Mouse (Mus musculus) midbrain, embryonic 15.5 days (tissue): Measurements from ENCODE around the gene Lsm2. TPM values are rescaled to one million over a fixed set of nuclear protein-coding genes. Genes with fewer than 3 reads are reported as not detected.
"Not testable (repeated sequence)": the region's sequence is repeated elsewhere in the genome, so short reads cannot be mapped to it uniquely, and the experiment has no call there.

ENCODE experiments used
- ATAC-seq: fragments of 200-750 bp; cut with Nextera tagmentation; replicated peaks from 2 replicates; pipeline ENCODE4 v1.8.0; 2017; ENCODE audit warnings: moderate TSS enrichment
- H3K27ac ChIP-seq: fragments of 300-500 bp; sonication (generic); 2 replicates; pipeline ENCODE4 v1.5.1; 2015; ENCODE audit warnings: mild to moderate bottlenecking, inconsistent platforms
- H3K27me3 ChIP-seq: fragments of 300-500 bp; sonication (generic); replicated peaks from 2 replicates; pipeline ENCODE4 v1.6.1; 2015; ENCODE audit warnings: inconsistent platforms
- H3K36me3 ChIP-seq: fragments of 300-500 bp; sonication (generic); replicated peaks from 2 replicates; pipeline ENCODE4 v1.6.1; 2015; ENCODE audit warnings: inconsistent platforms
- H3K4me1 ChIP-seq: fragments of 300-500 bp; sonication (generic); 2 replicates; pipeline ENCODE4 v1.6.1; 2015; ENCODE audit warnings: inconsistent platforms
- H3K4me2 ChIP-seq: fragments of 300-500 bp; sonication (generic); 2 replicates; pipeline ENCODE4 v1.6.1; 2015; ENCODE audit warnings: inconsistent platforms, mild to moderate bottlenecking, moderate library complexity
- H3K4me3 ChIP-seq: fragments of 300-500 bp; sonication (generic); 2 replicates; pipeline ENCODE4 v1.5.1; 2015; ENCODE audit warnings: mild to moderate bottlenecking, inconsistent platforms
- H3K9ac ChIP-seq: fragments of 300-500 bp; sonication (generic); 2 replicates; pipeline ENCODE4 v1.6.1; 2015; ENCODE audit warnings: mild to moderate bottlenecking, inconsistent platforms
- H3K9me3 ChIP-seq: fragments of 300-500 bp; sonication (generic); 2 replicates; pipeline ENCODE4 v1.6.1; 2016; ENCODE audit warnings: inconsistent platforms
- WGBS: fragments of 180-500 bp; shearing (Covaris S2); methylation state at CpG from one replicate; pipeline ENCODE4 v1.1.7; 2015; ENCODE audit warnings: mixed read lengths; 5-methylcytosine and 5-hydroxymethylcytosine counted together
- polyA plus RNA-seq: library from polyadenylated mRNA; unstranded; fragments of >200 nt; fragmentation: Nextera tagmentation; extraction: Ambion mirVana; gene quantifications from 2 replicates; pipeline ENCODE4 v1.2.1, GENCODE M21; 2015

The Lsm2 gene
- polyA plus RNA-seq, 1 experiment from 2014 or later = 103 TPM

- Histone ChIP-seq H3K4me3 (no peak overlapping the region), H3K4me2 (no peak overlapping the region), H3K36me3 (no peaks in the 10 kb centered on the region), H3K4me1 (peaks cover 9% of the 10 kb centered on the region), H3K27ac (no peak overlapping the region), H3K9ac (no peak overlapping the region), H3K9me3 (no peaks in the 10 kb centered on the region), H3K27me3 (no peaks in the 10 kb centered on the region)
- WGBS = 91% methylated on average over 11 of the region's 11 CpGs
- no peak for ATAC-seq
Measured at GRCm38 (mm10) chr17:35031272-35031671, 49.6 kb downstream of the Lsm2 start.

DNA sequence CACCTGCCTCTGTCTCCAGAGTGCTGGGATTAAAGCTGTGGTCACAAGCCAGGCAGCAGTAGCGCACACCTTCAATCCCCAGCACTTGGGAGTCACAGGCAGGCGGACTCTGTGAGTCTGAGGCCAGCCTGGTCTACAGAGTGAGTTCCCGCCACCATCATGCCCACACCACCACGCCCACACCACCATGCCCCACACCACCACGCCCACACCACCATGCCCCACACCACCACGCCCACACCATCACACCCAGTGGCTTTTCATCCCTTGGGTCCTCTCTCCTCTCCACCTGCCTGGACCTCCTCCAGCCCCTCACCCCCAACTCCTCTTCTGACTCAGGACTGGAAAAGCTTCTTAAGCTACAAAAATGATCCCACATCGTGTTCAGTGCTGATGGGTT, 50.2 kb downstream of the Lsm2 start:
- Histone ChIP-seq H3K9ac (no peak overlapping the region), H3K27ac (no peak overlapping the region), H3K4me1 (peaks cover 9% of the 10 kb centered on the region), H3K4me3 (no peak overlapping the region), H3K27me3 (no peaks in the 10 kb centered on the region), H3K9me3 (no peaks in the 10 kb centered on the region), H3K36me3 (no peaks in the 10 kb centered on the region), H3K4me2 (no peak overlapping the region)
- no peak for ATAC-seq
- 91% methylated on average over 7 of the region's 7 CpGs for WGBS

DNA sequence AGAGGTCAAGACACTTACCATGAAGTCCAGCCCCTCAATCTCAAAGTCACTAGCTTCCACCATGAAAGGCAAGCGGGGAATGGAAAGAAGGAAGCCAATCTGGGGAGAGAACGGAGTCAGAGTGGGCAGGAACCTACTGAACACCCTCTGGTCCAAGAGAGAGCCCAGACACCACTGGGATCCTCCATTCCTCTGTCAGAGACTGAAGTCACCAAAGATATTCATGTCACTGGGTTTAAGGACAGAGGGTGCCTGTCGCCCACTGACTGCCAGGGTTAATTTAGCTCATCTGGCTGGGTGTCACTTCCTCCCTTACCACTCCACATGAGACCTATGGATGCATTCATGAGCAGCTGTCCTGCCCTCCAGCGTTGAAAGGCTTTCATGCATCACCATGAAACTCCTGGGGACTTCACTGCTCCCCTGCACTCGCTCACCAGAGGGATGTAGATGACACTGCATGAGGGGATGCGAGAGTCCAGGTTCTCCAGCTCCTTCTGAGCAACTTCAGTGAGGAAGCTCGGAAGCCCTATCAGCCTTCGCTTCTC, 50.7 kb downstream of the Lsm2 start:
- ATAC-seq = no peak
- 73% methylated on average over 8 of the region's 8 CpGs for WGBS
- H3K4me2 ChIP-seq = no peak overlapping the region
- H3K27me3 ChIP-seq = no peaks in the 10 kb centered on the region
- H3K9ac ChIP-seq = no peak overlapping the region
- no peak overlapping the region for H3K27ac ChIP-seq
- no peak overlapping the region for H3K4me3 ChIP-seq
- no peaks in the 10 kb centered on the region for H3K9me3 ChIP-seq
- no peaks in the 10 kb centered on the region for H3K36me3 ChIP-seq
- H3K4me1 ChIP-seq = peaks cover 6% of the 10 kb centered on the region

DNA sequence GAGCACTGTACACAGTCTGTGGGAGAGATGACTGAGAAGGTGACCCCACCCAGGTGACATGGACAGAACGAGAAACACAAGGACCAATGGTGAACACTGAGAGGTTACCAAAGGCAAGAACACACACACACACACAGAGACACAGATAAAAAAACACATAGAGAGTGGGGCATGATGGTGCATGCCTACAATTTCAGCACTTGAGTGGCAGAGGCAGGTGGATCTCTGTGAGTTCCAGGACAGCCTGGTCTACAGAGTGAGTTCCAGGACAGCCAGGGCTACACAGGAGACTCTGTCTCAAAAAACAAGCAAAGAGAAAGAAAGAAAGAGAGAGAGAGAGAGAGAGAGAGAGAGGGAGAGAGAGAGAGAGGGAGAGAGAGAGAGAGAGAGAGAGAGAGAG, 52.0 kb downstream of the Lsm2 start:
- ATAC-seq, H3K27me3 ChIP-seq: not testable (repeated sequence)
- 84% methylated on average over 1 of the region's 1 CpGs for WGBS

DNA sequence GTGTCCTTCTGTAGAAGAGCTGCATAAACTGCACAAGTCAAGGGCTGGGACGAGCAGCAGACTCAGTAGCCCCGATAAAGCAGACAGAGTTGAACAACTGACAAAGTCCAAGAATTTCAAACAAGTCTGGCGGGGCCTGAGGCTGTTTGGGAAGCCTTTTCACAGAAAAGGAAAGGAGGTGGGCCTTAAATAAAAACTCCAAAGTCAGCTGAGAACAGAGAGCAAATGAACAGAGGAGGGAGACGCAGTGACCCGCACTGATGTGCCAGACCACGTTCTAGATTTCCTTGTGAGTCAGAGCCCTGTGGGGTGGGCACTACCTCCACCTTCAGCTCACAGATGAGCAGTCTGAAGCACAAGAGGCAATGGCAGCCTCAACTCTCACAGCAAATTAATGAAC, 53.2 kb downstream of the Lsm2 start:
- Histone ChIP-seq H3K4me2 (no peak overlapping the region), H3K4me3 (no peak overlapping the region), H3K4me1 (peaks cover 2% of the 10 kb centered on the region), H3K27me3 (no peaks in the 10 kb centered on the region), H3K36me3 (no peaks in the 10 kb centered on the region), H3K27ac (no peak overlapping the region), H3K9ac (no peak overlapping the region), H3K9me3 (no peaks in the 10 kb centered on the region)
- no peak for ATAC-seq
- 78% methylated on average over 6 of the region's 6 CpGs for WGBS

More for the DNA sequence above, 52.0 kb downstream of the Lsm2 start:
- H3K4me2 ChIP-seq, H3K4me1 ChIP-seq, H3K9me3 ChIP-seq, H3K36me3 ChIP-seq, H3K27ac ChIP-seq, H3K9ac ChIP-seq, H3K4me3 ChIP-seq: not testable (repeated sequence)

Other genes with a start within 250 kb of the Lsm2 start
- 0.22 TPM in 2 replicates for gene C4b, start 238.0 kb upstream of the Lsm2 start, polyA plus RNA-seq
- not detected in 2 replicates for gene Cyp21a1, start 177.3 kb upstream of the Lsm2 start, polyA plus RNA-seq
- gene Stk19, start 144.9 kb upstream of the Lsm2 start, polyA plus RNA-seq = 41.2 and 50.4 TPM in 2 replicates
- gene Dxo, start 144.8 kb upstream of the Lsm2 start, polyA plus RNA-seq = 75.0 and 79.1 TPM in 2 replicates
- 67.4 and 73.8 TPM in 2 replicates for gene Skiv2l, start 131.7 kb upstream of the Lsm2 start, polyA plus RNA-seq
- 76.3 and 82.3 TPM in 2 replicates for gene Nelfe, start 131.5 kb upstream of the Lsm2 start, polyA plus RNA-seq
- gene Cfb, start 119.3 kb upstream of the Lsm2 start, polyA plus RNA-seq = 2.6 and 3.3 TPM in 2 replicates
- 17.4 and 17.5 TPM in 2 replicates for gene Zbtb12, start 102.4 kb upstream of the Lsm2 start, polyA plus RNA-seq
- gene Gm20547, start 99.8 kb upstream of the Lsm2 start, polyA plus RNA-seq = 0.18 TPM in 1 of 2 replicates, not detected in the other
- 2.1 and 3.1 TPM in 2 replicates for gene C2, start 83.6 kb upstream of the Lsm2 start, polyA plus RNA-seq
- 113 and 119 TPM in 2 replicates for gene Ehmt2, start 83.4 kb upstream of the Lsm2 start, polyA plus RNA-seq
- not detected in 2 replicates for gene Slc44a4, start 67.4 kb upstream of the Lsm2 start, polyA plus RNA-seq
- gene Neu1, start 50.6 kb upstream of the Lsm2 start, polyA plus RNA-seq = 36.1 and 41.1 TPM in 2 replicates
- 0.24 and 0.31 TPM in 2 replicates for gene Hspa1b, start 22.6 kb upstream of the Lsm2 start, polyA plus RNA-seq
- not detected in 2 replicates for gene Gm20481, start 11.9 kb upstream of the Lsm2 start, polyA plus RNA-seq
- 12.7 and 13.3 TPM in 2 replicates for gene Hspa1a, start 9.7 kb upstream of the Lsm2 start, polyA plus RNA-seq
- gene Hspa1l, start 9.2 kb upstream of the Lsm2 start, polyA plus RNA-seq = 1.2 and 1.5 TPM in 2 replicates
- gene Vars, start 19.1 kb downstream of the Lsm2 start, polyA plus RNA-seq = 63.1 and 70.2 TPM in 2 replicates
- 0.06 and 0.15 TPM in 2 replicates for gene Vwa7, start 34.7 kb downstream of the Lsm2 start, polyA plus RNA-seq
- 2.5 and 2.7 TPM in 2 replicates for gene Sapcd1, start 46.2 kb downstream of the Lsm2 start, polyA plus RNA-seq
- gene Msh5, start 64.9 kb downstream of the Lsm2 start, polyA plus RNA-seq = 1.6 and 3.3 TPM in 2 replicates
- gene Clic1, start 68.1 kb downstream of the Lsm2 start, polyA plus RNA-seq = 62.4 and 72.1 TPM in 2 replicates
- gene Ddah2, start 77.2 kb downstream of the Lsm2 start, polyA plus RNA-seq = 337 and 380 TPM in 2 replicates
- 0.31 TPM in 1 of 2 replicates, not detected in the other for gene Ly6g6c, start 83.5 kb downstream of the Lsm2 start, polyA plus RNA-seq
- gene Mpig6b, start 84.3 kb downstream of the Lsm2 start, polyA plus RNA-seq = 0.21 and 0.43 TPM in 2 replicates
- 0.21 and 0.32 TPM in 2 replicates for gene Ly6g6e, start 95.0 kb downstream of the Lsm2 start, polyA plus RNA-seq
- 1.9 and 2.5 TPM in 2 replicates for gene Ly6g6d, start 96.2 kb downstream of the Lsm2 start, polyA plus RNA-seq
- gene Ly6g6f, start 103.7 kb downstream of the Lsm2 start, polyA plus RNA-seq = not detected in 2 replicates
- gene Abhd16a, start 107.4 kb downstream of the Lsm2 start, polyA plus RNA-seq = 105 and 113 TPM in 2 replicates
- not detected in 2 replicates for gene Ly6g5c, start 126.4 kb downstream of the Lsm2 start, polyA plus RNA-seq
- 1.1 and 2.2 TPM in 2 replicates for gene Ly6g5b, start 133.6 kb downstream of the Lsm2 start, polyA plus RNA-seq
- 25.9 and 28.9 TPM in 2 replicates for gene Gpank1, start 139.6 kb downstream of the Lsm2 start, polyA plus RNA-seq
- 316 and 319 TPM in 2 replicates for gene Csnk2b, start 140.2 kb downstream of the Lsm2 start, polyA plus RNA-seq
- 8.3 and 9.6 TPM in 2 replicates for gene D17H6S53E, start 144.5 kb downstream of the Lsm2 start, polyA plus RNA-seq
- 0.56 and 1.4 TPM in 2 replicates for gene Apom, start 150.2 kb downstream of the Lsm2 start, polyA plus RNA-seq
- gene Bag6, start 153.3 kb downstream of the Lsm2 start, polyA plus RNA-seq = 82.9 and 83.4 TPM in 2 replicates
- gene Prrc2a, start 183.0 kb downstream of the Lsm2 start, polyA plus RNA-seq = 188 and 203 TPM in 2 replicates
- 7.3 and 8.2 TPM in 2 replicates for gene Aif1, start 194.2 kb downstream of the Lsm2 start, polyA plus RNA-seq
- gene Lst1, start 206.6 kb downstream of the Lsm2 start, polyA plus RNA-seq = 7.6 and 9.2 TPM in 2 replicates
- gene Ltb, start 212.6 kb downstream of the Lsm2 start, polyA plus RNA-seq = 0.58 and 0.78 TPM in 2 replicates
- gene Tnf, start 220.1 kb downstream of the Lsm2 start, polyA plus RNA-seq = not detected in 2 replicates
- gene Lta, start 223.5 kb downstream of the Lsm2 start, polyA plus RNA-seq = 0.32 and 0.69 TPM in 2 replicates
- gene Gm16181, start 239.0 kb downstream of the Lsm2 start, polyA plus RNA-seq = 1.6 TPM in 1 of 2 replicates, not detected in the other